Mouse (Mus musculus): Measurements from ENCODE around the gene Scn7a.

DNA sequence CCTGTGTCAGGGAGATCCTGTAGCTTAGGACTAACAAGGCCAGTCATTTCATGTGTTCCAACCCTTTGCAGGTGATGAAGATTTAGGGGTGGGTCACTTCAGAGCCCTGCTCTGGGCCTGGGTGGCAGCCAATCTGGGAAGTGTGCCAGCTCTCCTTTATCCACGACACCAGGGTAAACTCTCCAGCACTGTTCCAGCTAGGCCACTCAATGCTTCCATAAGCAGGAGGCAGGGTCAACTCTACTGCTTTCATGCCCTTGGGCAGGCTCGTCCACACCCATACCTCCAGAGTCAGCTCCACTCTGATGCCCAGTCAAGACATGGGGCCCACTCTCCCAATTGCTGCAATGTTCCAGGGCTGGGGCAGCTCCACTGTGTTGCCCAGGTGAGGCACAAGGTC lies 129.3 kb downstream of the Scn7a start:
- TF ChIP-seq CTCF (IDR thresholded peaks at IDR 0.05; ENCODE audit: insufficient read depth, low read depth, low read length) (no peak), POLR2A (IDR thresholded peaks at IDR 0.05; ENCODE audit: insufficient read depth, low read depth, low read length) (no peak)

All from olfactory bulb, adult 2 months (tissue).